Mouse (Mus musculus) lung, embryonic 15.5 days (tissue): Measurements from ENCODE around the gene Zfp330. TPM values are rescaled to one million over a fixed set of nuclear protein-coding genes. Genes with fewer than 3 reads are reported as not detected.

Experiments
- ATAC-seq: fragments of 200-750 bp; cut with Nextera tagmentation; 2 replicates; pipeline ENCODE4 v1.8.0; 2017; ENCODE audit warnings: moderate number of reproducible peaks, borderline replicate concordance; ENCODE audit not compliant: low FRiP score, low TSS enrichment; ENCODE audit errors: extremely low read depth
- H3K27ac ChIP-seq: fragments of 300-500 bp; sonication (generic); 2 replicates; pipeline ENCODE4 v1.5.1; 2015; ENCODE audit warnings: moderate library complexity, mild to moderate bottlenecking, inconsistent platforms
- H3K27me3 ChIP-seq: fragments of 300-500 bp; sonication (generic); 2 replicates; pipeline ENCODE4 v1.6.1; 2015; ENCODE audit warnings: inconsistent platforms
- H3K36me3 ChIP-seq: fragments of 300-500 bp; sonication (generic); 2 replicates; pipeline ENCODE4 v1.6.1; 2015; ENCODE audit warnings: inconsistent platforms
- H3K4me1 ChIP-seq: fragments of 300-500 bp; sonication (generic); 2 replicates; pipeline ENCODE4 v1.6.1; 2015; ENCODE audit warnings: inconsistent platforms
- H3K4me2 ChIP-seq: fragments of 300-500 bp; sonication (generic); 2 replicates; pipeline ENCODE4 v1.6.1; 2015; ENCODE audit warnings: inconsistent platforms, mild to moderate bottlenecking, moderate library complexity
- H3K4me3 ChIP-seq: fragments of 300-500 bp; sonication (generic); 2 replicates; pipeline ENCODE4 v1.5.1; 2015; ENCODE audit warnings: mild to moderate bottlenecking, inconsistent platforms
- H3K9ac ChIP-seq: fragments of 300-500 bp; sonication (generic); 2 replicates; pipeline ENCODE4 v1.6.1; 2015; ENCODE audit warnings: inconsistent platforms
- H3K9me3 ChIP-seq: fragments of 300-500 bp; sonication (generic); 2 replicates; pipeline ENCODE4 v1.6.1; 2016; ENCODE audit warnings: inconsistent platforms
- WGBS: fragments of 180-500 bp; shearing (Covaris S2); methylation state at CpG from one replicate; pipeline ENCODE4 v1.1.7; 2015; 5-methylcytosine and 5-hydroxymethylcytosine counted together
- polyA plus RNA-seq: library from polyadenylated mRNA; unstranded; fragments of >200 nt; fragmentation: Nextera tagmentation; extraction: Ambion mirVana; gene quantifications from 2 replicates; pipeline ENCODE4 v1.2.1, GENCODE M21; 2015

Zfp330 gene
- 68.4 and 71.7 TPM in 2 replicates for polyA plus RNA-seq

GRCm38 (mm10) chr8:82774093-82774422, at the start of gene Zfp330:
TSS of gene Zfp330 (minus strand) at chr8:82774160.
- peak; percentile 97 for ATAC-seq
- peak within 1 kb of the TSS; percentile 65 for H3K4me2 ChIP-seq
- peaks cover 16% of the 10 kb centered on the region; the same call in 1 of the 2 replicates for H3K4me1 ChIP-seq
- peaks cover 27% of the 10 kb centered on the region for H3K36me3 ChIP-seq
- H3K27me3 ChIP-seq: no peaks in the 10 kb centered on the region
- under 1% methylated on average over 16 of the region's 16 CpGs for WGBS
- H3K9me3 ChIP-seq: no peaks in the 10 kb centered on the region
- H3K4me3 ChIP-seq: peak within 1 kb of the TSS; percentile 84
- peak within 1 kb of the TSS; percentile 75 for H3K27ac ChIP-seq
- H3K9ac ChIP-seq: peak within 1 kb of the TSS; percentile 90

GRCm38 (mm10) chr8:82777945-82778344, 4.0 kb upstream of the Zfp330 start:
- Histone ChIP-seq H3K9me3 (no peaks in the 10 kb centered on the region), H3K4me2 (no peak overlapping the region), H3K4me1 (peaks cover 10% of the 10 kb centered on the region; the same call in 1 of the 2 replicates), H3K27me3 (no peaks in the 10 kb centered on the region), H3K36me3 (no peaks in the 10 kb centered on the region), H3K4me3 (no peak overlapping the region), H3K27ac (no peak overlapping the region), H3K9ac (no peak overlapping the region)
- no peak for ATAC-seq
- 84% methylated on average over 3 of the region's 3 CpGs for WGBS

GRCm38 (mm10) chr8:82777406-82777805, 3.4 kb upstream of the Zfp330 start:
- Histone ChIP-seq H3K9ac (no peak overlapping the region), H3K4me3 (no peak overlapping the region), H3K4me2 (no peak overlapping the region), H3K27me3 (no peaks in the 10 kb centered on the region), H3K27ac (no peak overlapping the region), H3K36me3 (no peaks in the 10 kb centered on the region; the same call in 1 of the 2 replicates), H3K4me1 (peaks cover 16% of the 10 kb centered on the region; the same call in 1 of the 2 replicates), H3K9me3 (no peaks in the 10 kb centered on the region)
- ATAC-seq: no peak
- 75% methylated on average over 3 of the region's 3 CpGs for WGBS

- no peaks in the 10 kb centered on the region for H3K27me3 ChIP-seq
- ATAC-seq: peak; percentile 50
Observed at GRCm38 (mm10) chr8:82774482-82774881, 522 bp upstream of the Zfp330 start.

GRCm38 (mm10) chr8:82773332-82774092, 448 bp downstream of the Zfp330 start:
- ATAC-seq: no peak
- WGBS: 3% methylated on average over 35 of the region's 35 CpGs
- Histone ChIP-seq H3K4me1 (peaks cover 16% of the 10 kb centered on the region; the same call in 1 of the 2 replicates), H3K27ac (peak overlapping the region; percentile 75), H3K36me3 (peaks cover 33% of the 10 kb centered on the region), H3K9me3 (no peaks in the 10 kb centered on the region), H3K27me3 (no peaks in the 10 kb centered on the region), H3K9ac (peak overlapping the region; percentile 90), H3K4me3 (peak overlapping the region; percentile 84), H3K4me2 (peak overlapping the region; percentile 65)

More at GRCm38 (mm10) chr8:82774482-82774881, 522 bp upstream of the Zfp330 start:
- H3K9ac ChIP-seq: peak overlapping the region; percentile 90
- peak overlapping the region; percentile 84 for H3K4me3 ChIP-seq
- peak overlapping the region; percentile 65 for H3K4me2 ChIP-seq
- H3K27ac ChIP-seq: peak overlapping the region; percentile 46
- peaks cover 16% of the 10 kb centered on the region; the same call in 1 of the 2 replicates for H3K4me1 ChIP-seq
- H3K9me3 ChIP-seq: no peaks in the 10 kb centered on the region
- 30% methylated on average over 6 of the region's 6 CpGs for WGBS
- H3K36me3 ChIP-seq: peaks cover 25% of the 10 kb centered on the region

- no peak overlapping the region for H3K4me2 ChIP-seq
- H3K4me1 ChIP-seq: peaks cover 16% of the 10 kb centered on the region; the same call in 1 of the 2 replicates
- 84% methylated on average over 3 of the region's 3 CpGs for WGBS
- H3K4me3 ChIP-seq: no peak overlapping the region
- H3K36me3 ChIP-seq: peaks cover 55% of the 10 kb centered on the region
- H3K9ac ChIP-seq: no peak overlapping the region
- no peak for ATAC-seq
- no peaks in the 10 kb centered on the region for H3K27me3 ChIP-seq
- H3K27ac ChIP-seq: no peak overlapping the region
- no peaks in the 10 kb centered on the region for H3K9me3 ChIP-seq
Observed at GRCm38 (mm10) chr8:82770886-82771285, 3.1 kb downstream of the Zfp330 start.

- Histone ChIP-seq H3K4me3 (no peak overlapping the region), H3K36me3 (peaks cover 18% of the 10 kb centered on the region), H3K9me3 (no peaks in the 10 kb centered on the region), H3K27ac (no peak overlapping the region), H3K9ac (no peak overlapping the region), H3K4me2 (no peak overlapping the region), H3K27me3 (no peaks in the 10 kb centered on the region), H3K4me1 (no peaks in the 10 kb centered on the region)
- ATAC-seq: no peak
- WGBS: 38% methylated on average over 2 of the region's 2 CpGs
Observed at GRCm38 (mm10) chr8:82759071-82759470, 14.9 kb downstream of the Zfp330 start.

GRCm38 (mm10) chr8:82754946-82755345, 19.0 kb downstream of the Zfp330 start:
- no peaks in the 10 kb centered on the region for H3K9me3 ChIP-seq
- no peaks in the 10 kb centered on the region for H3K36me3 ChIP-seq
- H3K27me3 ChIP-seq: no peaks in the 10 kb centered on the region
- no peaks in the 10 kb centered on the region for H3K4me1 ChIP-seq
- no peak overlapping the region for H3K9ac ChIP-seq
- WGBS: 92% methylated on average over 14 of the region's 14 CpGs
- H3K4me3 ChIP-seq: no peak overlapping the region
- no peak overlapping the region for H3K27ac ChIP-seq
- no peak overlapping the region for H3K4me2 ChIP-seq
- ATAC-seq: no peak

GRCm38 (mm10) chr8:82746617-82747016, 27.3 kb downstream of the Zfp330 start:
- Histone ChIP-seq H3K9me3 (no peaks in the 10 kb centered on the region; the same call in 1 of the 2 replicates), H3K4me1 (no peaks in the 10 kb centered on the region), H3K9ac (no peak overlapping the region), H3K4me2 (no peak overlapping the region), H3K27me3 (no peaks in the 10 kb centered on the region), H3K36me3 (no peaks in the 10 kb centered on the region), H3K4me3 (no peak overlapping the region), H3K27ac (no peak overlapping the region)
- no peak for ATAC-seq

- Histone ChIP-seq H3K27me3 (no peaks in the 10 kb centered on the region), H3K9ac (no peak overlapping the region), H3K4me1 (no peaks in the 10 kb centered on the region), H3K27ac (no peak overlapping the region), H3K4me3 (no peak overlapping the region), H3K36me3 (no peaks in the 10 kb centered on the region), H3K9me3 (no peaks in the 10 kb centered on the region; the same call in 1 of the 2 replicates), H3K4me2 (no peak overlapping the region)
- no peak for ATAC-seq
- 44% methylated on average over 10 of the region's 10 CpGs for WGBS
Observed at GRCm38 (mm10) chr8:82743905-82744904, 29.8 kb downstream of the Zfp330 start.
